Mouse (Mus musculus) urinary bladder, adult 18-20 months (tissue): ENCODE data around the gene Cgn.

Experiments
- DNase-seq, 2 experiments: peaks; one replicate each; pipeline ENCODE4 v3.0.0; 2022; ENCODE audit warnings: low spot score in 2 of 2, mixed read lengths in 2 of 2

Cgn gene

DNA sequence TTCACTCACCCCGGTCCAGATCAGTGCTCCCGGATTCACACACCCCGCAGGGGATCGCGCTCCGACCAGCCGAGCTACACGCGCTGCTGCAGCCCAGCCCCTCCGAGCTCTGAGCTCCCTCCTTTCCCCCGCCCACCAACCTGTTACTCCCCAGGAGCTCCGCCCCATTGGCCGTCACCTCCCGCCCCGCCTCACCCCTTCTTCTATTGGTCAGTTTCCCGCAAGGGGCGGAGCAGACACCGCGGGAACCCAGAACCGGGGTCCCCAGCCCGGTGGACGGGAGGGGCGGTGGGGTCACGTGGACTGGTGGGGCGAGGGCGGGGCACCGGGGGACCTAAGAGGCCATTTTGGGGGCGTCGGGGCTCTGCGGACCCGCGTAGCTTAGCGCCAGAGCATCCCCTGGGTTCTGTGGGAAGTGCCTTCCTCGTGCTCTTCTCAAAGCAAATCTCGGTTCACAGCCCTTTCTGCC is at the start of gene Cgn:
Gene Cgn (minus strand): TSS at position 126 of the 469 bp plus-strand sequence.
- DNase-seq, result peak; percentile 91 to 96

GRCm38 (mm10) chr3:94835396-94835795 is 49.1 kb upstream of the Cgn start:
- no peak for DNase-seq

- DNase-seq, result no peak
These were observed 47.1 kb upstream of the Cgn start for GRCm38 (mm10) chr3:94833358-94833757.

DNA sequence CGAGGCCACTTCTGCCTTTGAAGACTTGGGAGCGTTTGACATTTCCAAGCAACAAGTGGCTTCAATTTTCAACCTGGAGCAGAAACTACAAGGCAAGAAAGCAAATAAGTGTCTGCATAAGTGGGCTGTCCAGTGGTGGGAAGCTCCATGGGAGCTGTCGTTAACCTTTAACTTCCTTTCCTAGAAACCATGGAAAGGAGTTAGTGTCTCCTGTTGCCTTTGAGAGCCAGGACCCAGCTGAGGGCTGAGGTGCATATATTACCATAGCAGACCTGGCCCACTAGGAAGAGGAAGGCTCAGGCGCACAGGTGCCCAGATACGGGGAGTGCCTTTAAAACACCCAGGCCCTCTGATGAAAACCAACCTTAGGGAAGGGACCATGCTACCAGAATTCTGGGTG is 46.4 kb upstream of the Cgn start:
- no peak for DNase-seq

DNA sequence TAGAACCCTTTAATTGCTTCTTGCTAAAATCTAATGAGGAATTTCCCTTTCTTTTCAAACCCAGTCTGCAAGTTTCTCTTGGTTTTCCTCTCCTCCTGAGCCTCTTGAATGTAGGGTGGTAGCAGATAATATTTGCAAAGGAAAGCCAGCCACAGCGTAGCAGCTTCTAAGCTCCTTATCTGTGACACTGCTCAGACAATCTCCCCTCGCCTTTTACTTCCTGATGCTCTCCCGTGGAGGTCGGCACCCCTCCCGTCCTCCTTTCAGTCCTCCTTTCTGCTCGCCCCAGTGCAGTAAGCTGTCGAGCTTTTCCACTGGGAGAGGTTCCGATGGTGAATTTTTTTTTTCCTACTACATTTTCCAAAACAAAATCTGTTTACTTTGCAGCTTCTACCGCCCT is 45.8 kb upstream of the Cgn start:
- DNase-seq, result no peak

DNA sequence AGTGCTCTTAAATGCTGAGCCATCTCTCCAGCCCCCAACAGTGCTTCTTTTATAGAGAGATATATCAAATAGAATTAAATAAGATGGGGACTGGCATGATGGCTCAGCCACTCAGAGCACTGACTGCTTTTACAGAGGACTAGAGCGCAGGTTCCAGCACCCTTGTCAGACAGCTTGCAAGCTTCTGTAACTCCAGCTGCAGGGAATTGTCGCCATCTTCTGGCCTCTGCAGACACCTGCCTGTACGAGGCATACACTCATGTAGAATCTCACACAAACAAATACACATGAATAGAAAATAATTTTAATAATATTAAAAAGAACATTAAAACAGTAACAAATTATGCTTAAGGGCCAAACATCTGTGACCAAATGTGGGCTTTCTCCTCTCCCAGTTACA is 37.8 kb upstream of the Cgn start:
- DNase-seq, result no peak

DNA sequence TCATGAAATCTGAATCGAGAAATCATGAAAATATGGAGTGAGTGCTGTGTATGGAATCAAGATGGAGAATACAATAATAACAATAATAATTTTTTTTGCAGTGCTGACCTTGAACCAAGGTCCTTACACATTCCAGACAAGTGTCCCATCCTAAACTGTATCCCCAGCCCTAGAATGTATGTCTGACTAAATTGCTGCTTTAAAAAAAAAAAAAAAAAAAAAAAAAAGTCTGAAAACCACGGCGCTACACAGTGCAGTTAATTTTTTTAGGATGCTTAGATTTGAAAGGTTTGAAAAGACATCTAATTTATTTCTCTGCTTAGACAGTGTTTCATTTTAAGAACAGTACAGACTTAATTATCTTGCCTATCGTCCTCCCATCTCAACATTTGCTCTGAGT is 35.8 kb upstream of the Cgn start:
- no peak for DNase-seq

DNA sequence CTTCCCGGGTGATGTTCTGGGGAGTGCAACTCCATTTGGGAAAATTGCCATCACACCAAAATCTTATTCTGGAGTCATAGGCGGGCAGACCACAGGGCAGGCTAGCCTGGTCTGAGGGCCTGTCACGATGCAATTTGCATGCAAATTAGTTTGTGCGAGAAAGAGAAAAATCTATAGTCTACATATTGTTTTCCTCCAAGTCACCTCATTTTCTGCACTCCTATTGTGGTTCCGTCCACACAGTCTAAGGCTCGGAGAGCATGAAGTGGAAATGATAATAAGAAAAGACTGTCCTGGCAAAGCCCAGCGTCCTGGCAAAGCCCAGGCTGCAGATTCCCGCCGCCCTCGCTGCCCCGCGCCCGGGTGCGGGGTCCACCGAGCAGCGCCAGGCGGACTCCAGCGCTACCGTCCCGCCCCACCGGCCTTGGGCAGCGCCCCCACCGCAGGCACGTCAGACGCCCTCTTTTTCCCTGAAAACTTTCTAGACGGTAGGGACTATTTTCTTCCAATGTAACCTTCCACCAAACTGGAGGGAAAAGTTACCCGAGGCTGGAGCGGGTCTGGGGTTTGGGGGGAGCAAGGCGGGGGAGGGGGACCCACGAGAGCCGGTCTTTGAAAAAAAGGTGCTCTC is 34.8 kb upstream of the Cgn start:
- peak; percentile 13 to 31 for DNase-seq

DNA sequence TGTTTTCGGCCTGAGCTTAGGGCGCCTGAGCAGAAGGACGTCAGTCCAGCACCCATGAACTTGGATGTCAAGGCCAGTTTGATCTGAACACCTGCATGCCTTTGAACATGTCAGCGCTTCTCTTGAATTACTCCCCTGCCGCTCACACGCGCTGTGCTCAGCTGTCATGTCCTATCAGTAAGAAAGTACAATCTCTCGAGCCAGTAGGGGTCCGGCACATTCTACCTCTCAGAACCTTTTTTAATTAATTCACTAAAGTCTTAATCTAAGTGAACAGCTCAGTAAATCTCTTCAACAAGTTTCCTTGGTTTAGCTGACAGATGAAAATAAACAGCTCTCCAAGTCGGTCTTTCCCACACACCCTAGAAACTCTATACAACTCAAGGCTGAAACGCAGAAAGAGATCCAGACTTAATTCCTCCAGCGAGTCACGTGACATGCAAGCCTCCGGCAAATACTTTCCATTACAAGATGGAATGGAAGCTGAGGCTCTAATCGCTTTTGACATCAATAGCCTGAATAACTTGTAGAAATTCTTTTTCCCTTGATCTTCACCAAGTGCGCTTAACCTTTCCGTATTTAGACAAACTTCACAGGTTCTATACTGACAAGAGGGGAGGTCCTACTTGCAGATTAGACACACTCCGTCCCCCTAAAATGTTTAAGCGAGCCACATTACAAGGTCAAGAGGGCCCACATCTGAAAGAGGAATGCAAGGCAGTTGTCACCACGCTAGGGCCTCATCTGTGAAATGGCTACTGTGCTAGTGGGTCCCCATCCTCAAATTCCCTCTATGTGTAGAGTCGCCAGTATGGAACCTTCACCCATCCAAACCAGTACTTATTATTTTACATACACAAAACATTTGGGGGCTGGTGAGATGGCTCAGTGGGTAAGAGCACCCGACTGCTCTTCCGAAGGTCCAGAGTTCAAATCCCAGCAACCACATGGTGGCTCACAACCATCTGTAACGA is 33.4 kb upstream of the Cgn start:
- no peak for DNase-seq

- DNase-seq, result no peak
These were observed 31.4 kb upstream of the Cgn start for GRCm38 (mm10) chr3:94817731-94818130.

GRCm38 (mm10) chr3:94815603-94816002 is 29.3 kb upstream of the Cgn start:
- DNase-seq, result no peak

GRCm38 (mm10) chr3:94814663-94815062 is 28.4 kb upstream of the Cgn start:
- no peak for DNase-seq

GRCm38 (mm10) chr3:94814063-94814462 is 27.8 kb upstream of the Cgn start:
- DNase-seq, result no peak

DNA sequence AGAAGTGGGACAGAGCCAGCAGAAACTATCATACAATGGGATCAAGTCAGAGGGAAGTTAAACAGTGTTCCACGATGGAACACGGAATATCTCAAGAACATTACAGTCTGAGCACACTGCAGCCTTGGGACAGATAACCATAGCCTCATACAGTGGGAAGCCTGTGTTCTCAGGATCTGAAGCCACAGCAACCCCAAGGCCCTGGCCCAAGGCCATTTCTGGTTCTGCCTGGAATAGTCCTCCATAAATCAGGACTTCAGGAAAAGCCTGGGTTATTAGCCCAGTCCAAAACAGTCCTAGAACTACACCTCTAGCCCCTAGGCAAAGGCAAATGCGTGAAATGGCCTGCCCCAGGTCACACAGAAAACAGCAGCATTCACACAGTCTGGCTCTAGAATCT is 27.4 kb upstream of the Cgn start:
- DNase-seq, result no peak

DNA sequence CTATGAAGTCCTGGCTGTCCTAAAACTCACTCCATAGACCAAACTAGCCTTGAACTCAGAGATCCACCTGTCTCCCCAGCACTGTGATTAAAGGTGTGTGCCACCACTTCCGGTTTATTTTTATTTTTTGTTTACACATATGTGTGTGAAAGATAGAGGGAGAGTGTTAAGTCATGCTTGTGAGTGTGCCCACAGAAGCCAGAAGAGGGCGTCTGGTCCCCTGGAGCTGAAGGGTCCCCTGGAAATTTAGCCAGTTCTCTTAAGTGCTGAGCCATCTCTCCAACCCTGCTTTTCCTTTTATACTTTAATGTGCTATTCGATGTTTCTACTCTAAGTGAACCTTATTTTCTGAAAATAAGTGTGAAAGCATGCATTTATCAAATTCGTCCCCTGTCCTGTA is 25.3 kb upstream of the Cgn start:
- DNase-seq, result no peak

DNA sequence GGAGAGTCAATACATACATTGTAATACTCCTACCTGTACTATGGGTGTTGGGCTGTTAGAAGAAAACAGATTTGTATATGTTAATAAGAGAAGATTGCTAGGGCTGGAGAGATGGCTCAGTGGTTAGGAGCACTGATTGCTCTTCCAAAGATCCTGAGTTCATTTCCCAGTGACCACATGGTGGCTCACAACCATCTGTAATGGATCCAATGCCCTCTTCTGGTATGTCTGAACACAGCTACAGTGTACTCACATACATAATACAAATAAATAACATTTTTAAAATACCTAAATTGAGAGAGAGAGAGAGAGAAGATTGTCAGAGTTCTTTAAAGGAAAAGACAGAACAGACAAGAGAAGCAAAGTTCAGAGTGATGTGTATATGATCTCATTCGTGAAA is 22.0 kb upstream of the Cgn start:
- no peak for DNase-seq

- no peak for DNase-seq
These were observed 18.7 kb upstream of the Cgn start for GRCm38 (mm10) chr3:94804976-94805375.

GRCm38 (mm10) chr3:94804146-94804545 is 17.9 kb upstream of the Cgn start:
- DNase-seq, result peak in 1 of 2 experiments; percentile 31

DNA sequence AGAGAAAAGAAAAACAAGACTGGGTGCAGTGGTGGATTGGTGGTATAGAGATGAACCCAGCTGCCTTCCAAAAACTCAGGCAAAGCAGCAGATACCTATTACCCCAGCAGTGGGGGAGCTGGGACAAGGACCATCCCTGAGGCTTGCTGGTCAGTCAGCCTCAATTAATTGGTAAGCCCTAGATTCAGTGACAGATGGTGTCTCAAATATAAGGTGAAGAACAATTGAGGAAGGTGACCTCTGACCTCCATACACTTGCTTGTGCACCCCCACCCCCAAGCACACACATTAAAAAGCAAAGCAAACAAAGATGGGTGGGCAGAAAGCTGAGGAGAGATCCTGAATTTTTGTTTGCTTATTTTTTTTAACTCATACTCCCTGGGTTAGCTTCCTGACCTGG is 9.9 kb upstream of the Cgn start:
- DNase-seq, result no peak

GRCm38 (mm10) chr3:94795596-94796140 is 9.4 kb upstream of the Cgn start:
- no peak for DNase-seq

DNA sequence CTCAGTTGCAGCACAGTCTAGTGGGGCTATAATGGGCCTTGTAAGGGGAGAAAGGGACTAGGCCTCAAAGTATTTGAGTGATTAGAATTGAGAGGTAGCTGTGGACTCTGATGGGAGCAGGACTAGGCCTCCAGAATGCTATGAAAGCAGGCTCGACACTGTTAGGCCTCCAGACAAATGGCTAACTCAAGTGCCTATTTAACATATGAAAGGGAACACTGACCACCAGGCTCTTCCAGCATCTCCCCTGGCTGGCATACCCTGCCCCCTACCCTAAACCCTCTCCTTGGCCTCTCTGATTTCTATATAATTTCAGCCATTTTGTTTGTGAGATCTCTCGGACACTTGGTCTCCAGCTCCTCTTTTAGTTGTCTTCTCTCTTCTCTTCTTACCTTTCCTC is 8.1 kb upstream of the Cgn start:
- DNase-seq, result no peak

GRCm38 (mm10) chr3:94793672-94794071 is 7.4 kb upstream of the Cgn start:
- no peak for DNase-seq

- DNase-seq, result no peak
These were observed 6.0 kb upstream of the Cgn start for GRCm38 (mm10) chr3:94792258-94792657.
